Mouse (Mus musculus) bone marrow macrophage, adult 2 months (primary cell): ENCODE data around the gene Mrps18a. TPM values are rescaled to one million over a fixed set of nuclear protein-coding genes. Genes with fewer than 3 reads are reported as not detected.
A peak's percentile ranks its signal among the peaks of the same experiment; 100 is the strongest.

Experiments
- H3K27ac ChIP-seq: 2 replicates; pipeline ENCODE4 v1.5.1; 2012; ENCODE audit warnings: low read depth, low read length; ENCODE audit not compliant: insufficient read depth
- H3K4me1 ChIP-seq: 2 replicates; pipeline ENCODE4 v1.6.1; 2012; ENCODE audit warnings: low read length; ENCODE audit not compliant: control insufficient read depth, insufficient read depth
- H3K4me3 ChIP-seq: 2 replicates; pipeline ENCODE4 v1.5.1; 2012; ENCODE audit warnings: mild to moderate bottlenecking, low read length, moderate library complexity; ENCODE audit not compliant: insufficient read depth
- CTCF ChIP-seq: IDR thresholded peaks from 2 replicates; pipeline ENCODE4 v1.5.1; 2012; ENCODE audit warnings: low read depth, mild to moderate bottlenecking, low read length, moderate library complexity
- POLR2A ChIP-seq: IDR thresholded peaks from 2 replicates; pipeline ENCODE4 v1.6.1; 2012; ENCODE audit warnings: mild to moderate bottlenecking, low read depth, low read length, borderline replicate concordance
- polyA plus RNA-seq: library from polyadenylated mRNA; stranded (reverse); fragments of >200 nt; gene quantifications from 2 replicates; pipeline ENCODE4 v1.2.4, GENCODE M21; 2012; ENCODE audit not compliant: missing spikeins, insufficient read depth, insufficient read length

Gene Mrps18a
- polyA plus RNA-seq, 1 experiment: 71.9 TPM

GRCm38 (mm10) chr17:46160686-46161085 is 49.9 kb downstream of the Mrps18a start, which contains the start of gene Gtpbp2:
TSS of gene Gtpbp2 (plus strand) at chr17:46161032.
- TF ChIP-seq POLR2A (no peak), CTCF (no peak)
- H3K4me1 ChIP-seq: peaks cover 20% of the 10 kb centered on the region
- H3K4me3 ChIP-seq: peak within 1 kb of the TSS; percentile 89
- H3K27ac ChIP-seq: peak within 1 kb of the TSS; percentile 63

DNA sequence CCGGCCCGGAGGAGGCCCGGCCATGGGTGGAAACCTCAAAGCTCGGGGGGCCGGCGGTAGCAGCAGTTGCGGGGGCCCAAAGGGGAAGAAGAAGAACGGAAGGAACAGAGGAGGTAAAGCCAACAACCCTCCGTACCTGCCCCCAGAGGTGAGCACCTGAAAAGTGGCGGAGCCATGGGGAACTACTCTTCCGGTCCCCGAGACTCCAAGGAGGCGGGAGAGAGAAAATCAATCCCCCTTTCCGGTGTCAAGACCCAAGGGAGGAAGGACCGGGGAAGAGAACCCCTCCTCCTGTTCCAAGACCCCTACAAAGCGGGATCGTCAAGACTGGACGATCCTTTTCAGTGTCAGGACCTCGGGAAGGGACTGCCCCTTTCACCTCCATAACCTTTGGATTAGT is 50.4 kb downstream of the Mrps18a start:
- H3K27ac ChIP-seq: peak overlapping the region; percentile 47
- peak overlapping the region; percentile 89 for H3K4me3 ChIP-seq
- no peak for TF ChIP-seq POLR2A
- no peak for TF ChIP-seq CTCF
- H3K4me1 ChIP-seq: peaks cover 20% of the 10 kb centered on the region

DNA sequence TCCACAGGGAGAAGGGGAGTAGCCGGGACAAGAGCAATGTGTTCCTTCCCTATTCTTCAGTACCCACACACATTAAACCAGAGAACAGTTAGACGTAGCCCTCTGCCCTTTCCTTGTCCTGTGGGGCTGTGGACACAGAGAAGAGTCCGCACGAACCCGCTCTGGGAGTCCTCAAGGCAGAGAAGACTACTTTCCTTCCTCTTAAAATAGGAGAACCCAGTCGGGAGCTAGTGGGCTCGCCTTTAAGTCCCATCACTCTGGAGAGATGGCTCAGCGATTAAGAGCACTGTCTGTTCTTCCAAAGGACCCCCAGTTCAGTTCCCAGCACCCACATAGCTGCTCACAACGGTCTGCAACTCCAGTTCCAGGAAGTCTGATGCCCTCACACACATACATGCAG is 50.9 kb downstream of the Mrps18a start:
- Histone ChIP-seq H3K4me1 (peaks cover 20% of the 10 kb centered on the region), H3K27ac (peak overlapping the region; percentile 47), H3K4me3 (peak overlapping the region; percentile 89)
- TF ChIP-seq CTCF: no peak
- TF ChIP-seq POLR2A: no peak

DNA sequence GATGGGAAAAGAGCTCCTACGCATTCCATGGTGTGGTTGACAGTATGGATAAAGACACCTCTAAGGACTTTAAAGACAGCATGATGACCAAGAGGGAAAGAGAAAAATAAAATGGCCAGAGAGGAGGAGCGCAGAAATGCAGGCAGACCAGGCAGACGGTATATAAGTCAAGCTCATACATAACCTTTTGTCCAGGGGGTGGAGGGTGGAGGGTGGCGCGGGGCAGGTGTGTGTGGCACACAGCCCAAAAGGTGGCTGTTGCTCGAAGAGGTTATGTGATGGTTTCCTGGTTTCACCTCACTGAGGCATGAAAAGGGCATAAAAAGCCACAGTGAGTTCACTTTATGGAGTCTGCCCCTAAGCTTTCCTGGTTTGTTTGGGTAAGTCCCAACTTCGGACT is 51.8 kb downstream of the Mrps18a start:
- TF ChIP-seq POLR2A (no peak), CTCF (no peak)
- Histone ChIP-seq H3K27ac (0 out of 2 replicates have a peak overlapping the region, but pooled peaks have one; percentile 49), H3K4me1 (peaks cover 20% of the 10 kb centered on the region), H3K4me3 (peak overlapping the region; percentile 51)

- TF ChIP-seq CTCF (no peak), POLR2A (no peak)
- H3K27ac ChIP-seq: peak overlapping the region; percentile 49
- H3K4me3 ChIP-seq: peak overlapping the region; percentile 51
- H3K4me1 ChIP-seq: peaks cover 20% of the 10 kb centered on the region
These were observed 52.2 kb downstream of the Mrps18a start for GRCm38 (mm10) chr17:46162951-46163421.

DNA sequence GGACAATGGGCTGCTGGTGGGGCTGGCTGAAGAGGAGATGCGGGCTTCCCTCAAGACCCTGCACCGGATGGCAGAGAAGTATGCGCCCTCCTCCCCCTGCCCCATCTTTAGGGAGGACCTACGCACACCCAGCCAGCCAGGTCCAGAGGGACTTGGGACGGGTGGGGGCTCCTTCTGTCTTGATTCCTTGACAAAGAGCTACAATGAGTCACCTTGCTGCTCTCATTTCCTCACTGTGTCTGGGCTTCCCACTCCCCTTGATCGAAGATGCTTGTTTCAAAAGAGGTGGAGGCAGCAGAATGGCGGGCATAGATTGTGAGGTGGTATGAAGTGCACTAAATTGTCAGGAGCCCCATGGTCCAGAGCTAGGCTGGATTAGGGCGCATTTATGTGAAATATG is 53.5 kb downstream of the Mrps18a start:
- TF ChIP-seq POLR2A: no peak
- no peak for TF ChIP-seq CTCF
- Histone ChIP-seq H3K27ac (no peak overlapping the region), H3K4me3 (no peak overlapping the region)

GRCm38 (mm10) chr17:46164791-46165190 is 54.0 kb downstream of the Mrps18a start:
- no peak for TF ChIP-seq POLR2A
- no peak for TF ChIP-seq CTCF
- Histone ChIP-seq H3K4me1 (peaks cover 16% of the 10 kb centered on the region), H3K4me3 (no peak overlapping the region)

More for the DNA sequence above, 53.5 kb downstream of the Mrps18a start:
- peaks cover 17% of the 10 kb centered on the region for H3K4me1 ChIP-seq

GRCm38 (mm10) chr17:46165460-46165859 is 54.7 kb downstream of the Mrps18a start:
- Histone ChIP-seq H3K4me3 (no peak overlapping the region), H3K4me1 (peaks cover 16% of the 10 kb centered on the region), H3K27ac (no peak overlapping the region)
- TF ChIP-seq CTCF: no peak

More at GRCm38 (mm10) chr17:46164791-46165190, 54.0 kb downstream of the Mrps18a start:
- no peak overlapping the region for H3K27ac ChIP-seq

DNA sequence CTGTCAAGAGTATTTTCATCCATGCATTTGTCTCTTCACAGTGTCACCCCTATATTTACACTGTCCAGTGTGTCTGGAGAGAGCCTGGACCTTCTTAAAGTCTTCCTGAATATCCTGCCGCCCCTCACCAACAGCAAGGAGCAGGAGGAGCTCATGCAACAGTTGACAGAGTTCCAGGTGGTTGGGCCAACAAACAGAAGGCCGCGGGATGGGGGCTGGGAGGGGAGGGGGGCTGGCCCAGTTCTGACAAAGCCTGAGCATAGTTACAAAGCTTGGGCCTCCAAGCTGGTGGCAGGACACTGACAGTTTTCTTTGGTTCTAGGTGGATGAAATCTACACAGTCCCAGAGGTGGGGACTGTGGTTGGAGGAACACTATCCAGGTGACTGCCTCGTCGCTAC is 55.5 kb downstream of the Mrps18a start:
- TF ChIP-seq CTCF: no peak
- TF ChIP-seq POLR2A: no peak
- Histone ChIP-seq H3K27ac (no peak overlapping the region), H3K4me3 (no peak overlapping the region), H3K4me1 (peaks cover 16% of the 10 kb centered on the region)

DNA sequence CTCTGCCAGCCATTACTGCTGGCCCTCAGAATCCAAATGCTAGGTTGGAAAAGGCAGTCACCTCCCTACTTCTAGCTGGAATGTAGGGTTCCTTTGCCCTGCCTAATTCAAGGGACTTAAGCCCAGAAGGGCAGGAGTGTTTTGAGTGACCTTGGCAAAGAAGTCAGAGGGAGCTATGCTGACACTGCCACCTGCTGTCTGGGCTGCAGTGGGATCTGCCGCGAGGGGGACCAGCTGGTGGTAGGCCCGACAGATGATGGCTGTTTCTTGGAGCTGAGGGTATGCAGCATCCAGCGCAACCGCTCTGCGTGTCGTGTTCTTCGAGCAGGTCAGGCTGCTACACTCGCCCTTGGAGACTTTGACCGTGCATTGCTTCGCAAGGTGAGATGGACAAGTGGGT is 56.2 kb downstream of the Mrps18a start:
- Histone ChIP-seq H3K27ac (no peak overlapping the region), H3K4me1 (peaks cover 12% of the 10 kb centered on the region), H3K4me3 (no peak overlapping the region)
- TF ChIP-seq CTCF: no peak
- TF ChIP-seq POLR2A: no peak

DNA sequence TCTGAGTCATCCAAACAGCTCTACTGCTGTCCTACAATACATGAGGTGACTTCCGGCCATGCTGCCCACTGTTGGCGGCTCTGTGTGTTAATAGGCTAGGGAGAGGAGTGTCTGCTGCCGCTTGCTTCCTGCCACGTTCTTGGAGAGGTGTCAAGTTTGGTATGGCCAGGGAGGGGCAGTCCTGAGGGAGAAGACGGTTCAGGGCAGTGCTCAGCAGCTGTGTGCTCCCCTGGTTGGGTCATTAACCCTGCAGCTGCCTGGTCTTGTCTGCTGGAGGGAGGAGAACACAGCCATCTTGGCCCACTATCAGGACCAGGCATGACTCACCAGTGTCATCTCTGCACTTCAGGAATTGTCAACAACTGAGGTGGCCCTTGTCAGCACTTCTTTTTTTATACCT is 57.5 kb downstream of the Mrps18a start:
- no peak for TF ChIP-seq CTCF
- TF ChIP-seq POLR2A: no peak
- H3K4me1 ChIP-seq: peaks cover 6% of the 10 kb centered on the region
- no peak overlapping the region for H3K4me3 ChIP-seq
- no peak overlapping the region for H3K27ac ChIP-seq

DNA sequence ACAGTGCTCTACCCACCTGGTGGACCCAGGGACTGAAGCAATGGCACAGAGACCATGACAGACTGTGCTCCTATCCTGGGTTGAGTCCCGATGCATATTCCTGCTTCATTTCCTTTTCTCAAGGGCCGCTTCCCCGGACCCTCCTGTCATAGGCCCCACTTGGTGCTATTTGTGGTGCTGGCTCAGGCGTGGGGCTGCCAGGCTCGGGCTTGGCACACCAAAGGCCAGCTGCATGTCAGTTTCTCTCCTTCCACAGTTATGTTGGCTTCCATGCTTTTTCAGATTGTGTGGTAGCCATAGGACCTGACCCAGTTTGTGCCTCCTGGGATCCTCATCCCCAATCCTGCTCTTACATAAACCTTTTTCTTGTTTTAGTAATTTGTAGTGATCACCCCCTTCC is 58.0 kb downstream of the Mrps18a start:
- H3K4me3 ChIP-seq: no peak overlapping the region
- peaks cover 4% of the 10 kb centered on the region; the same call in 1 of the 2 replicates for H3K4me1 ChIP-seq
- TF ChIP-seq CTCF (no peak), POLR2A (no peak)
- H3K27ac ChIP-seq: no peak overlapping the region
